Mouse (Mus musculus): Measurements from ENCODE around the gene Foxp4.
"Not testable (repeated sequence)": the region's sequence is repeated elsewhere in the genome, so short reads cannot be mapped to it uniquely, and the experiment has no call there.

Foxp4 gene

DNA sequence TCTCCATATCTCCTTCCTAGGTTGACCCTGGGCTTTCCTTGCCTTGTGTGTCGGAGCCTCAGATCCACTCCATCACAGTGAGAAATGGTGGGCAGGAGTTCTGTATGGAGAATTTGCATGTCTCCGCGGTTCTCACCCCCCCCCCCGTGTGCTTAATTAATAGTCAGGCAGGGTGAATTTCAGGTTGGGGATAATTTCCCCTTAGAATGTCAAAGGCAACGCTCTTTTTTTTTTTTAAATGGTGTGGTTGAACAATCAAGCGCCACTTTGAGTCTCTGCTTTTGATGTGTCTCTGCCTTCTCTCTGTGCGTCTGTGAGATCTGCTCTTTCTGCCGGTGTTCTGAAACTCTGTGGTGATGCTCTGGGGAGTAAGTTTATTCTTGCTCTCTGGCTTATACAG, 69.5 kb downstream of the Foxp4 start:
- DNase-seq (ENCODE audit: low read depth, low spot score): peak; percentile 36

DNA sequence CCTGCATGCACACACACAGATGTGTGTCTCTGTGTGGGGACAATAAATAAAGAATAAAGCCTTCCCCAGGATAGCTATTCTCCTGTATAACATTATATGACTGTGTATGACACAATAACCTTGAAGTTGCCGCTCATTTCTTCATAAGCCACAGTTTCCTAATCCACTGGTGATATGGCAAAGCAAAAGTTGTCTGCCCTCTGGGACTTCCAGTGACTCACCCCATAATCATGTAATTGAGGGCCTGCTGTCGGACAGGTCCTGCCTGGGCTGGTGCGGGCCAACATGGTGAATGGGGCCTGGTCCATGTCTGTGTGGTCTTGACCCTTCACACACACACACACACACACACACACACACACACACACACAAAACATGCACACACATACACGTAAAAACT, 70.7 kb downstream of the Foxp4 start:
- no peak for DNase-seq (ENCODE audit: low read depth, low spot score)

DNA sequence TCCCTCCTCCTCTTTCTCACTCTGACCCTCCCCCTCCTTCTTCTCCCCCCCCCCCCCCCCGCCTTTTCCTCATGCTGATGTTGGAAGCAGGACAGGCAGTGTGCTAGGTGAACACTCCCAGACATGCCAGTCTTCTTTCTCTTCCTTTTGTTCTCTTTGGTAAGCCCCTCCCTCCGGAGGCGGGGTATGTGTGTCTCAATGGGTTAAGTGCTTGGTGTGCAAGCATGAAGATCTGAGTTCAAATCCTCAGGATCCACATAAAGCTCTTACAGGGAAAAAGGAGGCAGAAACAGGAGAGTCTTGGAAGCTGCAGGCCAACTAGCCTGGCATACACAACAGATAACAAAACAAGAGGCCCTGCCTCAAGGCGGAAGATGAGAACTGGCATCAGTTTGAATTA, 71.1 kb downstream of the Foxp4 start:
- no peak for DNase-seq (ENCODE audit: low read depth, low spot score)

GRCm38 (mm10) chr17:47851798-47852360, 72.6 kb downstream of the Foxp4 start:
- DNase-seq (ENCODE audit: low read depth, low spot score): not testable (repeated sequence)

GRCm38 (mm10) chr17:47850639-47851314, 73.7 kb downstream of the Foxp4 start:
- DNase-seq (ENCODE audit: low read depth, low spot score): no peak

DNA sequence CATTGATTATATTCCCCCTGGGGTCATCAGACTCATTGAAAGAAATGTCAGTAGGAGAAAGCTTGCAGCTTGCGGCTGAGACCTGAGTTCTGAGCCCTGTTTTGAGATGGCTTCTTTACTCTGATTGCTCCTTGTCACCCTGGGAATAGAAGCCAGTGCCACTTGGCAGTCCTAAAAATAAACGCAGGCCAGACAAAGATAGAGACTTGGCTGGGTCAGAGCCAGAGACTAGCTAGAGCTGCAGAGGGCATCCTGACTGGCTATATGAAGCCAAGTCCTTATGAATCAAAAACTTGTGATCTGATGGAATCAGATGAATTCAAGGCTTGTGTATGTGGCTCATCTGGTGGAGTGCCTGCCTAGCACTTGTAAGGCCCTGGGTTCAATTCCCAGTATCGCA, 74.4 kb downstream of the Foxp4 start:
- DNase-seq (ENCODE audit: low read depth, low spot score): no peak

DNA sequence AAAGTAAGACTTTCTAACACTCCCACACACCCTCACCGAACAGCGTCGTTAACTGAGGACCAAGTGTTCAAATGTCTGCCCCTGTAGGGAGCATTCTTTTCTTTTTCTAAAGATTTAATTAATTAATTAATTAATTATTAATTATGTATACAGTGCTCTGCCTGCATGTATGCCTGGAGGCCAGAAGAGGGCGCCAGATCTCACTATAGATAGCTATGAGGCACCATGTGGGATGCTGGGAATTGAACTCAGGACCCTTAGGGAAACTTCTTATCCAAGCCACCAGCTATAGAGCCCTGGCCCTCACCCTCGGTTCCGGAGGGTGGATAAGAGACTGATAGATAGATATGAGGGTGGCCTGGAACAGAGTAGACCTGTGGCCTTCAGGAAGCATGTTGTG, 76.5 kb downstream of the Foxp4 start:
- DNase-seq (ENCODE audit: low read depth, low spot score): no peak

DNA sequence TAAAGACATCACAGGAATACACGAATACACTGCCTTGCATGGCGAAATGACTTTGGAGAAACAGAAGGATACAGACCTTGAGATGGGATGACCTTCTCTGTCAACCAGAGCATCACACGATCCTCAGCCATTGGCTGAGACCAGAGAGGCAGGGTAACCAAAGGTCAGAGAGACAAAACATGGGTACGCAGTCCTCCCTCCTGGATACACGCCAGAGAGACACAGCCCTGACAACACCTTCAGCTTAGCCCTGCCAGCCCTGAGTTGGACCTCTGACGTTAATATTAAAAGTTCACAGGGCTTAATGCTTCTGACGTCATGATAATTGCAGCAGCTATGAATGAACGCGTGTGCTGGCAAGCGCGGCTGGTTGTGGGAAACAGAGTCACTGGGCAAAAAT, 78.8 kb downstream of the Foxp4 start:
- no peak for DNase-seq (ENCODE audit: low read depth, low spot score)

GRCm38 (mm10) chr17:47843465-47843864, 81.0 kb downstream of the Foxp4 start:
- no peak for DNase-seq (ENCODE audit: low read depth, low spot score)

- DNase-seq (ENCODE audit: low read depth, low spot score): no peak
Observed at GRCm38 (mm10) chr17:47841931-47842623, 82.4 kb downstream of the Foxp4 start.

DNA sequence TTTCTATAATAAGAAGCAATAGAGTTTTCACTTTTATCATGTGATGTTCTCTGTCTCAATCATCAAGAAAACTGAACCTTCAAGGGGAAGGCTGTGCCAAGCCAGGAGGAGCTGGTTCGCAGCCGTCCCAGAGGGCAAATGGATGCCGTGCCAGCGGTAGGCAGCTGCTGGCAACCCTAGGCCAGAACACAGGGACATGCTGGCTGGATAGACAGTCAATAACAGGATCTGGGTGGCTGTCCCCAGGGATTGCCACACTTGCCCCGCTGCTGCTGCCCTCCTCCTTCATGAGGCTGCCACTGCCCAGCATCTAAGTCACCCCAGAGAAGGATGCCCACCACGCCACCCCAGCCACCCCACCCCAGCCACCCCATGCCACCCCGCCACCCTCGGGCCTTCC, 82.9 kb downstream of the Foxp4 start:
- no peak for DNase-seq (ENCODE audit: low read depth, low spot score)

DNA sequence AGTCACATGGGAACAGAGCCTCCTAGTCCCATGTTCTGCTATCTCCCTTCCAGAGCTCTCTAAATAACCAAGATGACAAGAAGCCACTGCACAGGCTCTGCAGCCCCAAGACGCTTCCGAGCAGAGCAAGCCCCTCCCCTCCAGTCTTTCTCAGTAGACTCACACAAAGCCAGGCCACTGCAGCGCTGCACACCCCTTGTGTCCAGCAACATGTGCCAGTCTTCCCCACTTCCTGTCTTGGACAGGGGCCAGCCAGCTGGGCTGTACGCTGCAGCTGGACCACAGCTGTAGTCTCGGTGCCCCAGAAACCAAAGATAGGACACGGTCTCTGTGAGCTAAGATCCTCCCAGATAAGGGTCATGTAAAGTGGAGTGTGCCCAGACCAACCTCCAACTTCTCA, 86.6 kb downstream of the Foxp4 start:
- no peak for DNase-seq (ENCODE audit: low read depth, low spot score)

DNA sequence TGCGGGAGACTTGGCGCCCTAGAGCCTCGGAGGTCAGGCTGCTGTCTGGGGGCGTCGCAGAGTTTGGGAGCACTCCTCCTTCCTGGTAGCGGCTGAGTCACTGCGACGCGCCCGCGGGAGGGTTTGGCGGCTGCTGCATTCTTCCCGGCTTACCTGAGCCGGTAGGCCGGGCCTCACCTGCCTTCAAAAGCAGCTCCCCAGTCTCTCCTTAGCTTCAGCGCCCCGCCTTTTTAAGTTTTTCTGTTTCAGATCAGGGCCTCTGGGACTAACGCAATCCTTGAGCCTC, 90.0 kb downstream of the Foxp4 start, which contains the start of gene Mdfi:
Gene Mdfi (minus strand): TSS at position 210 of the 286 bp plus-strand sequence.
- peak; percentile 16 for DNase-seq (ENCODE audit: low read depth, low spot score)

GRCm38 (mm10) chr17:47833628-47834481, 90.6 kb downstream of the Foxp4 start:
- peak; percentile 16 for DNase-seq (ENCODE audit: low read depth, low spot score)

- peak; percentile 27 for DNase-seq (ENCODE audit: low read depth, low spot score)
Observed at GRCm38 (mm10) chr17:47833029-47833627, 91.3 kb downstream of the Foxp4 start.

DNA sequence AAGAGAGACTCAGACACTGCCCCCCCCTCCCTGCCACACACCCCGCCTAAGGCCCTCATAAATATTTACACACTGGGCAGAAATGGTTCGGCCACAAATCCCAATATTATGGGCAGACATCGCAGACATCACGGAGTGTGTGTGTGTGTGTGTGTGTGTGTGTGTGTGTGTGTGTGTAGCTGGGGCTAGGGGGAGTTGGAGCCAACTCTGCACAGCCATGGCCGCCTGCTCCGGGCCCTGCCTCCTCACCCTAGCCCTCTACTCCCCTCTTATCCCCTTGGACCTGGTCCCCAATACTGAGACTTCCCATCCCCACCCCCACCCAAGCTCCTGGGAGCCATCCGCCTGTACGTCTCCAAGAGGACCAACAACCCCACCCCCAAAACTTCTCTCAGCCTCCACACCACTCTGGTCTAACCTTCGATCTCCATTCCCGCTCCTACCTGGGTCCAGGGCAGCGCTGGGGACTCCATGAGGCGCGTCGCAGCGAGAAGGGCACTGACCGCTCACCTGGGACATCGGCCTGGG, 91.9 kb downstream of the Foxp4 start:
- DNase-seq (ENCODE audit: low read depth, low spot score): no peak

GRCm38 (mm10) chr17:47831772-47832171, 92.7 kb downstream of the Foxp4 start:
- DNase-seq (ENCODE audit: low read depth, low spot score): no peak

- DNase-seq (ENCODE audit: low read depth, low spot score): no peak
Observed at GRCm38 (mm10) chr17:47831161-47831560, 93.3 kb downstream of the Foxp4 start.

- DNase-seq (ENCODE audit: low read depth, low spot score): no peak
Observed at GRCm38 (mm10) chr17:47821339-47821738, 103.1 kb downstream of the Foxp4 start.

- no peak for DNase-seq (ENCODE audit: low read depth, low spot score)
Observed at GRCm38 (mm10) chr17:47818038-47818725, 106.3 kb downstream of the Foxp4 start.
